Mouse (Mus musculus) small intestine, adult 10 weeks (tissue): Measurements from ENCODE around the gene Zfp26. TPM values are rescaled to one million over a fixed set of nuclear protein-coding genes. Genes with fewer than 3 reads are reported as not detected.

Source experiments
- polyA plus RNA-seq: library from polyadenylated mRNA; stranded (reverse); fragments of 350-450 nt; fragmentation: Illumina TruSeq; extraction: RNeasy Lipid Tissue Mini Kit (QIAGEN cat#74804); gene quantifications from one replicate; pipeline ENCODE4 v1.2.3, GENCODE M21; 2014; ENCODE audit warnings: low replicate concordance

Gene Zfp26
- polyA plus RNA-seq = 18.8 TPM

GRCm38 (mm10) chr9:20459377-20460317 is at the start of gene Zfp26:
Gene Zfp26, minus strand, starts transcription at chr9:20460162.

DNA sequence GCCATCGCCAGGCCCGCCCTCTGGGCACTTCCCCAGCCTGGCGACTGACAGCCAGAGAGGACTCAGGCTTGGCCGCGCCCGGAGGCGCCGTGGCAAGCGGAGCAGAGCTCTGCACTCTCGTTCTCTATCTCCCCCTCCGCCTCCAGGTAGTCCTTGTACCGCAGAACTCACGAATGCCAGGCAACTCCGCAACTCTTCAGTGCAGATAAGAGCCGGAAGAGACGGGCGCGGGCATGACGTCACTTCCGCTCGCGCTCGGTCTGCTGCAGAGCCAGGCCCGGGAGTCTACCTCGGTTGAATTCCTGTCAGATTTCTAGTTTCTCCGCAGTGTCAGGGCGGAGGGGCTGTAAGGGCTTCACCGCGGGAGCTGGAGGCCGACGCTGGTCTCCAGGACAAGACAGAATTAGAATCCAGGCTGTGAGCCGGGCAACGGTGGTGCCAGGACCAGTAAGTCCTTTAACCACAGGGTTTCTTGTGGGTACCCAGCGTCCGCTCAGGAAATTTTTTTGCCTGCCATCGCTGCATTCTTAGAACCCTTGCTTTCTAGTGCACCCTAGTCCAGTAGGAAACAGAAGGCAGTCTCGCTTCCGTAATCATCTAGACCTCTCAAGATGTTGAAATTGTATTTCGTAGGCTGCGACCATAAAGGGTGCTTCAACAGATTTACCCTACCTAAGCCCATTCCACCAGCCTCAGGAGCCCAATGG is 32.7 kb upstream of the Zfp26 start, which contains the start of gene Zfp426:
TSS of gene Zfp426 (minus strand) at position 220 of the 707 bp plus-strand sequence.

GRCm38 (mm10) chr9:20384532-20385342 is 75.2 kb downstream of the Zfp26 start, which contains the start of gene Zfp560:
Gene Zfp560, minus strand, starts transcription at chr9:20385177.

Other genes starting within 250 kb of the Zfp26 start
- gene Olfr871, start 248.0 kb downstream of the Zfp26 start, polyA plus RNA-seq = not detected
- gene Olfr872, start 223.0 kb downstream of the Zfp26 start, polyA plus RNA-seq = not detected
- not detected for gene Olfr39, start 177.8 kb downstream of the Zfp26 start, polyA plus RNA-seq
- gene Olfr873, start 161.6 kb downstream of the Zfp26 start, polyA plus RNA-seq = not detected
- gene Olfr18, start 124.1 kb downstream of the Zfp26 start, polyA plus RNA-seq = not detected
- 18.2 TPM for gene Zfp560, start 75.0 kb downstream of the Zfp26 start, polyA plus RNA-seq
- gene Zfp426, start 32.6 kb upstream of the Zfp26 start, polyA plus RNA-seq = 50.1 TPM
- 44.6 TPM for gene Zfp266, start 61.3 kb upstream of the Zfp26 start, polyA plus RNA-seq
- 20.8 TPM for gene Zfp846, start 121.1 kb upstream of the Zfp26 start, polyA plus RNA-seq
- gene Ubl5, start 182.7 kb upstream of the Zfp26 start, polyA plus RNA-seq = 22.8 TPM
- gene Fbxl12, start 184.6 kb upstream of the Zfp26 start, polyA plus RNA-seq = 5.1 TPM
- 0.52 TPM for gene Pin1, start 191.9 kb upstream of the Zfp26 start, polyA plus RNA-seq